Mouse (Mus musculus) layer of hippocampus, adult 2 months (tissue): ENCODE results near the gene Ralgps1. TPM values are rescaled to one million over a fixed set of nuclear protein-coding genes. Genes with fewer than 3 reads are reported as not detected.
"Not testable (repeated sequence)": the region's sequence is repeated elsewhere in the genome, so short reads cannot be mapped to it uniquely, and the experiment has no call there.

Experiments used
- DNase-seq, 2 experiments: peaks; one replicate each; pipeline ENCODE4 v3.0.0; 2022; ENCODE audit warnings: low spot score in 2 of 2
- H3K27ac ChIP-seq: fragments of 200-600 bp; 2 replicates; pipeline ENCODE4 v1.8.1; 2022
- H3K4me3 ChIP-seq: fragments of 200-600 bp; 2 replicates; pipeline ENCODE4 v1.8.1; 2022; ENCODE audit warnings: mild to moderate bottlenecking
- CTCF ChIP-seq: fragments of 200-600 bp; conservative IDR thresholded peaks from 2 replicates; pipeline ENCODE4 v1.8.1; 2022; ENCODE audit warnings: antibody characterized with exemption, mild to moderate bottlenecking, moderate library complexity
- total RNA-seq, 2 experiments: library from RNA; stranded (reverse); gene quantifications; 2 replicates each; pipeline ENCODE4 v1.2.3; 2021

Gene Ralgps1
- total RNA-seq, 2 experiments from 2014 or later, result 68.2 TPM

DNA sequence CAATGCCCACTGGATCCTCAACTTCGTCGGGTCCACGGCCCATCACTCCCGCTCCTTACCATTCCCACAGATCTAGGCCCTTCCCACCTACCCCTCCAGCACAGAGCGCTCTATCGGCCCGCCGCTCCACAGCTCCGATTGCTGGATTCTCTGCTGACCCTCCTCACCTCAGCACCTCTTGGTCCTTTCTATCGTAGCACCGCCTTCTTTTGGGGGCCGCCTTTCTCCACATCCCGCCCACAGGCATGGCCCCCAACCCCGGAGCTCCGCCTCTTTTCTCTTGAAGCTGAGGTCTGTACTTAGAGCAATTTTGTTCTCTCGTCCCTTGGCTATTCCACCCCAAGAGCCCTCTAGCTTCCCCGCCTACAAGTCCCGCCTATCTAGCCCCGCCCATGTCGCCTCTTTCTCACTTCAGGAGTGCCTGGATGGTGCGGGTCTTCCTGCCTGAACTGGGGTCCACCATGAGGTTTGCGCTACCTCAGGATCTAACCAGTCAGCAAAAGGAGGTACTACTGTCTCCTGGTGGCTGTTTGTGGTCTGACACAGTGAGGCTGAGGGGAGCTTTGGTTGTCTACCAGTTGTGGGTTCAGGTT lies 239.7 kb downstream of the Ralgps1 start, which contains the start of gene Garnl3:
Gene Garnl3 (minus strand): TSS at position 155 of the 593 bp plus-strand sequence.
- peak within 1 kb of the TSS; percentile 85 for H3K27ac ChIP-seq

DNA sequence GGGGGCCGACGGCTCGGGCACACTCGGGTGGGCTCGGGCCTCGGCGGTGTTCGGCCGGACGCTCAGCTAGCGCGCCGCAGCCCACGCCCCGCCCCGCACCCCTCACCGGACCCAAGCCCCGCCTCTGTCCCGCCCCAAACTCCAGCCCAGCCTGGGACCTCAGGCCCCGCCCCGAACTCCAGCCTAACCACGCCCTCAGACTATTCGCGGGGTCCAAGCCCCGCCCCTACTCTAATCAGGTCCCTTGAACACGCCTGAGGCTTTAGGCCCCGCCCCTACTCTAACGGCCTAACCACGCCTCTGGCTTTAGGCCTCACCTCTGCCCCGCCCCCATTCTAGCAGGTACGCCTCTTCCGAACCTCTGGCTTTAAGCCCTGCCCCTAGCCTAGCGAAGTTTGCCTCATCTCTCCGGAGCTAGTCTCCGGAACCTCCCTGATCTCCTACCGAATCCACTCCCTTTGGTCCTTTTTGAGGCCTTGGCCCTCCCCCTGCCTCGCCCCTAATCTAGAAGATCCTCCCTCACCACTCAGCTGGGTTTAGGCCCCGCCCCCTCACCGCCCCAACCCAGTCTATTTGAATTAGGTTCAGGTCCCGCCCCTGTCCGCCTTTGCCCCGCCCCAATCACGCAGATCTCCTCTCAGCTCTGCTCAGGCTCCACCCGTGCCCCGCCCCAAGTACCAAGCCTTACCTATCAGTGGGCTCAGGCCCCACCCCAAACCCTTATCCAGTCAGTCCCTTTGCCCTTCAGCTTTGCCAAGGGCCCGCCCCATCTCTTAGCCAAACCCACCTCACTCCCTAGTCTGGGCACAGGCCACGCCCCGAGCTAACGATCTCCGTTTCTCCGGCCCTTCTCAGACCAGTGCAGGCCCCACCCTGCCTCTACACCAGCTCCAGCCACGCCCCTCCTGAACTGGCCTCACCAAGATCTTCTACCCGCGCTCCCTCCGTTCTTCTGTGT lies 240.5 kb downstream of the Ralgps1 start:
- peak overlapping the region; percentile 85 for H3K27ac ChIP-seq
- peak; percentile 93 to 97 for DNase-seq
- TF ChIP-seq CTCF, result no peak

More for the DNA sequence above, 239.7 kb downstream of the Ralgps1 start, which contains the start of gene Garnl3:
- H3K4me3 ChIP-seq, result peak within 1 kb of the TSS; percentile 94
- peak; percentile 86 for TF ChIP-seq CTCF
- DNase-seq, result peak; percentile 55 to 58

DNA sequence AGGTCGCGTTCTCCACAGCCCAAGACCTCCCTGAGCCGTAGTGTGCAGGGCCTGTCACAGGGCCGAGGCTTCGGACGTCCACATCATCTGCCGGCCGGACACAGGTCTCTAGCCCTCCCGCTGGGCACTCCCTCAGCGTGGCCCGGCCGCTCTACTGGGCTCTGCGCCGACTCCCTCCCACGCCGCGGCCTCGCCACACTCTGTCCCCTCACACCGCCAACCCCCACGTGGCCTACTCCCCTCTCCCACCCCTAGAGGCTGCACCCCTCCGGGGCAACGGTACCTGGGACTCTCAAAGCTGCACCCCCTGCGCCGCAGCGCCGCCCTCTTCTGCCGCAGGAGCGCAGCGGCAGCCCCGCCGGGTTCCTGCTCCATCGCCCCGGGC lies 241.2 kb downstream of the Ralgps1 start:
- Histone ChIP-seq H3K4me3 (peak overlapping the region; percentile 94), H3K27ac (peak overlapping the region; percentile 85)
- peak; percentile 51 for TF ChIP-seq CTCF
- no peak for DNase-seq

More for the DNA sequence above, 240.5 kb downstream of the Ralgps1 start:
- H3K4me3 ChIP-seq, result peak overlapping the region; percentile 94

DNA sequence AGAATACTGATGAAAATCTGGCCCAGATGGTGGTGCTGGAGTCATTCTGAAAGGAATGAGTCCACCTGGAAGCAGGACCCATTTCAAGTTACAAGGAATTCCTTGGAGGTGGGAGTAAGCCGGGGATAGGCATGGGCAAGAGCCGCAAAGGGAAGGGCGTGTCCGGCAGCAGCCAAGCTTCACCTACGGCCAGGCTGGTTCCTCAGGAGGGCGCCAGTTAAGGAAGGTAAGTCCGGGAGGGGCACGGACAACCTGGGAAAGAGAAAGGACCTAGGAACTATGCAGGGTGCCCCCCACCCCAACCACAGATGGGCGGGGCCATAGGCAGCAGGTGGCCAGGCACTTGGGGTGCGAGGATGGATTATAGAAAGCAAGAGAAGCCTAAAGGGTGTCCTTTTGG lies 241.6 kb downstream of the Ralgps1 start:
- DNase-seq, result no peak
- H3K27ac ChIP-seq, result peak overlapping the region; percentile 85
- TF ChIP-seq CTCF, result no peak
- H3K4me3 ChIP-seq, result peak overlapping the region; percentile 94

DNA sequence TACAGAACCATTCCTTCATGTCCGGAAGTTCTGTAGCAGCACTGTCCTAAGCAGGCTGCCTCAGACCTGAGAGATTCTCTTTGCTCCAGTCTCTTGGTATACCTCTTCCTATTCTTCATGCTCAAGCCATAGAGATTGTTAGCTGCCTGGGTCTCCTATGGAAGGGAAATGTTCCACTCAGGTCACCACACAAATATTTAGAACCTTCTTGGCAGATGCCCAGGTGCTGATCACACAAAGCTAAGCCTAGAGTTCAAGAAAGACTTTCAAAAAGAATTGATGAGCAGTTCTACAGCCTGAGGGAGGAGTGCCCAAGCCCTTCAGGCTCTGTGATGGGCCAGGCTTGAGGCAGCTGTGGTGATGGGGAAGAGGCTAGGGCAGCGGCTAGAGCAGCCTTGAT lies 242.3 kb downstream of the Ralgps1 start:
- DNase-seq, result no peak
- H3K27ac ChIP-seq, result no peak overlapping the region
- no peak overlapping the region for H3K4me3 ChIP-seq
- no peak for TF ChIP-seq CTCF

DNA sequence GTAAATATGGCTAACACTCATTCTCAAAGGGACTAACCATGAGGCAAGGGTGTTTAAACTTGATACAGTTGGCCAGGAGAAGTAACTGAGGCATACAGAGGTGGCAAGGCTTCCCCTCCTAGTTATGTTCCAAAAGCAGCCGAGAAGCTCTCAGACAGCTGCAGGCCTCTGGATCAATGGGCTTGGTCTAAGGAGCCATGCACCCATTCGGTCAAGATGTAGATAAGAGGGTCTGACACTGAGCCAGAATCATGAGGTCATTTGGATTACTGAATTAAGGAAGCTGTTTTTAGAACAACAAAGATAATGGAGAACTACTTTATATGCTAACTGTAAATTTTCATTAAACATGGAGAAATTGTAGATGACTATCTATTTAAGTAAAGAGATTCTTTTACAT lies 244.0 kb downstream of the Ralgps1 start:
- Histone ChIP-seq H3K4me3 (no peak overlapping the region), H3K27ac (no peak overlapping the region)
- DNase-seq, result no peak
- no peak for TF ChIP-seq CTCF

DNA sequence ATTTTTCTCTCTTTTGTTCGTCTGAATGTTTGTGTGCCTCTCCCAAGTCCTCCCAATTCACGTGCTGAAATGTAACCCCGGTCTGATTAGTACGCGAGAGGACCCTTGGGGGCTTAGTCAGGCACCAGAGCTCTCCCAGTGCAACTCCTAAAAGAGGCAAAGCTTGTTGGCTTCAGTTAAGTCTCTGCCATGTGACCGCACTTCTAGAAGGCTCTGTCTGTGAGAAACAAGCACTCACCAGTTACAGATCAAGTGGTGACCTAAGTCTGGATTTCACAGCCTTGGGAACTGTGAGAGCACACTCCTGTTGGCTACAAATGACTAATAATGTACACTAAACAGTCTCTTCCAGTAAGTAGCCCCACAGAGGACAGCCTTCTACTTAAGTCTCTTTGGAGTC lies 248.4 kb downstream of the Ralgps1 start:
- Histone ChIP-seq H3K4me3 (no peak overlapping the region), H3K27ac (no peak overlapping the region)
- no peak for TF ChIP-seq CTCF
- DNase-seq, result no peak

DNA sequence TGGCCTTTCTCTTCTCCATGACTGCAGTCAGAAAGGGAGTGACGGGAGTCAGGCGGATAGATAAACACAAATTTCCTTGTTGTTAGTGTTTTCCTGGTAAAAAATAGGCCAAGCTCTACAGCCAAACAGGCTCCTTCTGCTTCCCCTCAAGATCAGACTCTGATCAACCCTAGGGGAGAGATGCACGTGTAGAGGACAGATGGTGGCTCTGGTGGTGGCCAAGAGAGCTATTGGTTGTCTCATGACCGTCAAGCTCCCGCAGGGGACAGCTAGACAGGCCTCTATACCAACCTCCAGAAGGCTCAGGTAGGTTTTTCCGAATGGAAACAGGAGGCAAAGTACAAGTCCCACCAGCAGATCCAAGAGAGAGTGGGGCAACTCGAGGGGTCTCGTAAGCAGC lies 270.8 kb downstream of the Ralgps1 start:
- no peak for DNase-seq
- H3K4me3 ChIP-seq, result no peak overlapping the region
- no peak for TF ChIP-seq CTCF
- H3K27ac ChIP-seq, result no peak overlapping the region

DNA sequence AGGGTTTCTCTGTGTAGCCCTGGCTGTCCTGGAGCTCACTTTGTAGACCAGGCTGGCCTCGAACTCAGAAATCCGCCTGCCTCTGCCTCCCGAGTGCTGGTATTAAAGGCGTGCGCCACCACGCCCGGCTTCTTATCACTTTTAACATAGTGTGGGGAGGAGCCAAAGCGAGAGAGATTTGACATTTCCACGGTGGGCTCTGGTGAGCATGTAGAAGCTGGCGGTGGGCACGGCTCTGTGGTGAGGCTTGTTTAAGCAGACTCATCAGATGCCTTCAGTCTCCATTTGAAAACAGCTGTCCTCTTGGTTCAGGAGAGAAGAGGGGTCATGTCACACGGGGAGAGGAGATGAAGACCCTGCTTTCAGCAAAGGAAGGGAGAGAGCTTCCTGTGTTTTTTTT lies 274.0 kb downstream of the Ralgps1 start:
- DNase-seq, H3K4me3 ChIP-seq, H3K27ac ChIP-seq: not testable (repeated sequence)

DNA sequence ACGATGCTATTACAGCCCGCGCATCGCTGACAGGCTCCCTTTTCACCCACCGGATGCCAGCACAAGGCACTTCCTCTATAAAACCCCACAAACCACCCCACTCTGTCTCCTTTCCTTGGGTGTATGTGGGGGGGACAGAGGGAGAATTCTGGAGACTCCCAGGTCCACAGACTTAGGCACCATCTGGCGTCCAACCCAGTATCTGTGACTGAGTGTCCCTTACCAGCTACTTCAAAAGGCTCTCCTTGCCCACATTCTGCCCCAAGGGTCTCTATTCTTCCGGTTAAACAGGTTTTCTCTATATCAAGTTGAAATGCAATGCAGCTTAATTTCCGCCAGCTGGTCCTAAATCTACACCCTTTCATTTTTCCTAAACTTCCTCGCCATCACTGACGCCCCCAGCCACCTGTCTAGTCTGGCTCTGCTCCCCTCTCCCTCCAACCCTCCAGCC lies 276.0 kb downstream of the Ralgps1 start:
- peak; percentile 29 to 39 for DNase-seq
- no peak overlapping the region for H3K4me3 ChIP-seq
- no peak for TF ChIP-seq CTCF
- no peak overlapping the region for H3K27ac ChIP-seq

DNA sequence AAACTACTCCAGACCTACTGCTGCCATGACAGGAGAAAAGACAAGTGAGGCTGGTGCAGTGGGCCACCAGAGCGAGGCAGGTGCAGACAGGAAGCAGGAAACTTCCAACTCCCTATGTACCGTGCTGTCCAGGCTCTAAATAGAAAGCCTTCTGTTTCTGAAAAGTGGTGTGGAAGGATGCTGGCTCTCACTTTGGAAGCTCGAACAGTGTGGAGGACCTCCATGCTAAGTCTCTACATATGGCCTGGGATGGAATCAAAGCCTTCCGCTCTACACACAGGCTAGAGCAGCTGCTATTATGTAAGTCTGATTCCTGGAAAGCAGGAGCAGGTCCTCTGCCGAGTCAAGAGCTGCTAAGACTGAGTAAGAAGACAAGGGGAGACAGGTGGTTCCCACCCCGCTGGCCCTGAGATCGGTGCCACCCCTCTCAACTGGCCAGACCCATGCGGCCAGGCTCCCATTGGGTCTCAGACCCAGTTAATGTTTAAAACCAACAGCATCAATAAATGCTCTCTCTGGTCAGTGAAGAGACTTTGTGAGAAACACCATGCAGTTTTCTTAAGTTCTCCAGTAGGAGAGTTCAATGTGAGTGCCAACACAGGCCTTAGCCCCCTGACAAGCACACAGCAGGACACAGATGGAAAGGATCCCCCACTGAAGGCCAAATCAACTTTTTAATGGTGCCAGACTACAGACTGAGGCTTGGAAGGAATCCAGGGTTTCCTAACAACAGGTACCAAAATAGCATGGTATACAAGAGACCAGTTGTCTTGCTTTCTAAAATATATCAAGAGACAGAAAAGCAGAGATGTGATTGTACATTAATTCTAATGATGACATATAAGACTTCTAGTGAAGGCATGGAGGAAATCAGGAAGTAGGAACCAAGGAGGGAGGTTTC lies 280.4 kb downstream of the Ralgps1 start:
- DNase-seq, result peak in 1 of 2 experiments; percentile 27
- Histone ChIP-seq H3K27ac (no peak overlapping the region), H3K4me3 (no peak overlapping the region)
- no peak for TF ChIP-seq CTCF

DNA sequence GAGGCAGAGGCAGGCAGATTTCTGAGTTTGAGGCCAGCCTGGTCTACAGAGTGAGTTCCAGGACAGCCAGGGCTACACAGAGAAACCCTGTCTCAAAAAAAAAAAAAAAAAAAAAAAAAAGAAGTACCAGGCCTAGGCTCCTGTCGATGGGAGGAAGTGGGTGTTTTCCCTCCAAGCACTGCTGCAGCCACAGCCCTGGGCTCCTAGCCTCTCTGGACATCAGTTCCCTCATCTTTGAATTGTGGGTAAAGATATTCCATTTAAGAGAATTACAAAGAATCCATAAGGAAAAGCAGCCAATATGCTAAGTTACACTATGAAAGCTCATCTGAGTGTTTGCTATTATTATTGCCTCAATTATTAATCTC lies 281.3 kb downstream of the Ralgps1 start:
- H3K4me3 ChIP-seq, DNase-seq, H3K27ac ChIP-seq: not testable (repeated sequence)
